Mouse (Mus musculus): ENCODE results near the gene Foxp1. TPM values are rescaled to one million over a fixed set of nuclear protein-coding genes. Genes with fewer than 3 reads are reported as not detected.

Foxp1 gene
- polyA plus RNA-seq, 1 experiment from 2014 or later = 89.2 TPM

DNA sequence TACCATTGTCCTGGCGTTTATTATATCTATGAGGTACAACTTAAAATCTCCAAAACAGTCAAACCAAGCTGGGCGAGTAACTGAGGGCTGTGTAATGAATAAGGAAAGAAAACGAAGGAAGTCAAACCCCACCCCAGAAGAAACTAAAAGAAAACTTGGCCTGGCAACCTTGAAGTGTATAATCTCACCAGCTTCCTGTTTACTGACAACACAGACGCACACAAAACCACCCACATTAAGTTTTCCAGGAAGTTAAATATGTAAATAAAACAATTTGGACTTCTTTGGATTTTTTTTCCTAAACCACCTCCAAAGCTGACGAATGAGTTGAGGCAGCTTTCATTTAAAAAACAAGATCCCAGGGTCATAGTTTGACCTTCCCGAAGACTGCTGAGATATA is 18.1 kb upstream of the Foxp1 start:
- Histone ChIP-seq H3K27me3 (ENCODE audit: control insufficient read depth, insufficient read depth, low read length) (no peaks in the 10 kb centered on the region), H3K9ac (replicated peaks; ENCODE audit: low read length) (no peak overlapping the region), H3K36me3 (ENCODE audit: control insufficient read depth, insufficient read depth, low read length) (no peaks in the 10 kb centered on the region), H3K27ac (replicated peaks; ENCODE audit: low read depth, low read length) (no peak overlapping the region), H3K4me2 (ENCODE audit: low read length) (no peak overlapping the region), H3K4me1 (ENCODE audit: control insufficient read depth, insufficient read depth, low read length) (no peaks in the 10 kb centered on the region), H3K9me3 (ENCODE audit: control insufficient read depth, low read length) (no peaks in the 10 kb centered on the region), H3K4me3 (replicated peaks; ENCODE audit: low read depth, low read length) (no peak overlapping the region)
- DNase-seq (no peak), ATAC-seq (ENCODE audit: low FRiP score, low TSS enrichment) (no peak)
- 82% methylated on average over 6 of the region's 6 CpGs for WGBS

DNA sequence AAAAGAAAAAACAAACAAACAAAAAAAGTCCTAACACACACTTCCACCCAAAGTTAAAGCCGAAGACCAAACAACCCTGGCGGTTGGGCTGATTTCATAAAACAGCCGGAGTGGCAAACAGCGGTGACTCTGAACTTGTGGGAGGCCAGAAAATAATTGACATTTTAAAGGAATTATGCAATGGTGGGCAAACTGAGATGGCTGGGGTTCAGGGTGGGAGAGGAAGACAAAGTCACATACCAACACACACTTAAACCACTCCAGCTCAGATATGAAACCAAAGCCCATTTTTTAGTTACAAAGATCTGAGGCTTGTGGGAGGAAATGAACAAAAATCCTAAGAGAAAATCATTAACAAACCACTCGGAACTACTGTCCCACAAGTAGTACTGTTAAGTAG is 17.6 kb upstream of the Foxp1 start:
- WGBS = 91% methylated on average over 5 of the region's 5 CpGs
- Histone ChIP-seq H3K4me1 (ENCODE audit: control insufficient read depth, insufficient read depth, low read length) (no peaks in the 10 kb centered on the region), H3K36me3 (ENCODE audit: control insufficient read depth, insufficient read depth, low read length) (no peaks in the 10 kb centered on the region)

DNA sequence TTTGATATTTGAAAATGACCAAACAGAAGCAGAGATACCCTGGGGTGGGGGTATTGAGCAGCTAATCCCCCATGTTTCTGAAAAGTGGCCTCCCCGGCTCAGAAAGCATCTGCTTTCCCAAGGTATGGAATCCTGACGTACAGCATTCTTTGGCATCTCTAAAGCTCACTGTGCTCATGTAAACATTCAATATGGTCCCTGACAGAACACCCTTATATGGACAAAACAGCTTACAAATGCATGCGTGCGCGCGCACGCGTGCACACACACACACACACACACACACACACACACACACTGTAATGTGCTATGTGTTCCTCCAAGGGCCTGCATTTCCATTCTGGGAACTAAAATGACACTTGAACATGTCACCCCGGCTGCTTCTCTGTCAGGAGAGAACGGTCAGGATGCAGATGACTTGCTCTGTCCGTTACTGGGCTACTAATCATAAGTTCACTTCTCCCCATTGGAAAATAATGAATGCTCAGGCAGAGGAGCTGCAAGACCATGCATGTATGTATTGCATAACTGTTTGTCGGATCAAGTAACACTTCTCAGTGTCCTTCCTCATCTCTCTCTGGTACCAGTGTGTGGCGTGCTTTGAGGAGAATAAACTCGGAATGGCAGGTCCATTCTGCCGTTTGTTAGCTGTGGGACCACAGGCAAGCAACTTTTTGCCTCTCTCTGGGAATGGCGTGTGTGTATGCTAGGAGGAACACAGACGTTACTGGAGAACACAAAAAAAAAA is 15.8 kb upstream of the Foxp1 start:
- no peak for ATAC-seq (ENCODE audit: low FRiP score, low TSS enrichment)
- WGBS = 87% methylated on average over 17 of the region's 17 CpGs

More for the DNA sequence above, 17.6 kb upstream of the Foxp1 start:
- Histone ChIP-seq H3K27me3 (ENCODE audit: control insufficient read depth, insufficient read depth, low read length) (no peaks in the 10 kb centered on the region), H3K9me3 (ENCODE audit: control insufficient read depth, low read length) (no peaks in the 10 kb centered on the region), H3K9ac (replicated peaks; ENCODE audit: low read length) (no peak overlapping the region), H3K4me3 (replicated peaks; ENCODE audit: low read depth, low read length) (no peak overlapping the region), H3K27ac (replicated peaks; ENCODE audit: low read depth, low read length) (no peak overlapping the region), H3K4me2 (ENCODE audit: low read length) (no peak overlapping the region)
- DNase-seq = no peak
- no peak for ATAC-seq (ENCODE audit: low FRiP score, low TSS enrichment)

DNA sequence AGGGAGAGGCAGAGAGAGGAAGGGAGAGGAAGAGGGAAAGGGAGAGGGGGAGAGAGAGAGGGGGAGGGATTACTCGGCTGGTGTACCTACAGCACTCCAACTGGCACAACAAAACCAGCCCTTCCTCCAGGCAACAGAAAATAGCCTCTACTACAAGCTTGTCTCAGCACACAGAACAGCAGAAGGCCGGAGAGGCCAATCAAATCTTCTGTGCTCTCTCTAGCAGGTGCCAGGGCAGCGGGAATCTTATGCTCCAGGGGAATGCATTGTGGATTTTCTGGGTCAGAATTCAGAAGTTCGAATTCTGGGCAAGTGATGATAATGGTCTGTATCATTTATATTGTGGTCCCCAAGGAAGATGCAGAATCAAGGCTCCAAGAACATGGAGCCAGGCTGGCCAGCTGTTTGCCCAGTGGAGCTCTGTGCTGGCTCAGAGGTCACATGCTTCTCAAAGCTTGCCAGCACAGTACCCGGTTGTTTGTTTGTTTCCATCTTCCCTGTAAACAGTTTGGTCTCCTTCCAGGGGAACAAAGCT is 11.8 kb upstream of the Foxp1 start:
- ATAC-seq (ENCODE audit: low FRiP score, low TSS enrichment) = no peak

More for the DNA sequence above, 15.8 kb upstream of the Foxp1 start:
- Histone ChIP-seq H3K36me3 (ENCODE audit: control insufficient read depth, insufficient read depth, low read length) (no peaks in the 10 kb centered on the region), H3K27ac (replicated peaks; ENCODE audit: low read depth, low read length) (no peak overlapping the region), H3K4me3 (replicated peaks; ENCODE audit: low read depth, low read length) (no peak overlapping the region), H3K9me3 (ENCODE audit: control insufficient read depth, low read length) (no peaks in the 10 kb centered on the region), H3K9ac (replicated peaks; ENCODE audit: low read length) (no peak overlapping the region), H3K4me1 (ENCODE audit: control insufficient read depth, insufficient read depth, low read length) (no peaks in the 10 kb centered on the region), H3K27me3 (ENCODE audit: control insufficient read depth, insufficient read depth, low read length) (no peaks in the 10 kb centered on the region), H3K4me2 (ENCODE audit: low read length) (no peak overlapping the region)
- no peak for DNase-seq

DNA sequence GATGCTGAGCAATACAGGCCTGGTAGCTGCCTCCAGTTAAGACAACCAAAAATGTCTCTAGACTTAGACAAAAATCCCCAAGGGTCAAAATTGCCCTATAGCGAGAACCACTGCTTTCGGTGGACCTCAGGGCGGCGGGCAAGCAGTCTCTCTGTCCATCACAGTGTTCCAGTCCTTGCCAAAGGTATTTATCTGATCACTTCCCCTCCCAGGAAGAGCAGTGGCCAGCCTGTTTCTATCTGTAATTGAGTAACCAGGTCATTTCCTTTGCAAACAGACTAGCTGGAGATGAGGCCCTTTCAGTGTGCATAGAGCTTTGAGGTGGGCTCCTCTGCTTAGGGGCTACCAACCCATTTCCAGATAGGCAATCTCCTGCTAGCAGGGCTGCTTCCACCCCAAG is 9.9 kb upstream of the Foxp1 start:
- Histone ChIP-seq H3K4me2 (ENCODE audit: low read length) (no peak overlapping the region), H3K27me3 (ENCODE audit: control insufficient read depth, insufficient read depth, low read length) (no peaks in the 10 kb centered on the region)
- WGBS = 95% methylated on average over 4 of the region's 4 CpGs

More for the DNA sequence above, 11.8 kb upstream of the Foxp1 start:
- Histone ChIP-seq H3K27ac (replicated peaks; ENCODE audit: low read depth, low read length) (no peak overlapping the region), H3K9me3 (ENCODE audit: control insufficient read depth, low read length) (no peaks in the 10 kb centered on the region), H3K4me1 (ENCODE audit: control insufficient read depth, insufficient read depth, low read length) (no peaks in the 10 kb centered on the region), H3K4me3 (replicated peaks; ENCODE audit: low read depth, low read length) (no peak overlapping the region), H3K9ac (replicated peaks; ENCODE audit: low read length) (no peak overlapping the region), H3K4me2 (ENCODE audit: low read length) (no peak overlapping the region), H3K27me3 (ENCODE audit: control insufficient read depth, insufficient read depth, low read length) (no peaks in the 10 kb centered on the region), H3K36me3 (ENCODE audit: control insufficient read depth, insufficient read depth, low read length) (no peaks in the 10 kb centered on the region)
- DNase-seq = no peak
- WGBS = 47% methylated on average over 5 of the region's 5 CpGs

DNA sequence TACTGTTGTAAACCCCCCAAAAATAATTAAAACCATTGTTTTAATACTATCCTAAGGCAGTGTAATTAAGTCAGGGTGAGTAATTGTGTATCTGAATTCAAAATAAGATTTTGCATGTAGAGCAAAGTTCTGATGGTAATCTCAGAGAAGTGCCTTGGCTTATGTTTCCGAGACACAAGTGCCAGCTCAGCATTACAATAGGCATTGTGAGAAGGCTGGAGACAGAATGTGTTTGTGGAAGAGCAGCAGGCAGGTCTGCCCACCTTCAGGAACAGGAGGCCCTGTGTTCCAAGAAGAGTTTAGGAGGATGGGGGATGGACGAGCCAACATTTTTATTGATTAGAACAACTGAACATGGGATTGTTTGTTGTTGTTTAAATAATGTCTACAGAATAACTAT is 6.5 kb upstream of the Foxp1 start:
- no peak for ATAC-seq (ENCODE audit: low FRiP score, low TSS enrichment)
- H3K4me3 ChIP-seq (replicated peaks; ENCODE audit: low read depth, low read length) = no peak overlapping the region
- no peak overlapping the region for H3K4me2 ChIP-seq (ENCODE audit: low read length)
- H3K4me1 ChIP-seq (ENCODE audit: control insufficient read depth, insufficient read depth, low read length) = no peaks in the 10 kb centered on the region
- no peaks in the 10 kb centered on the region for H3K9me3 ChIP-seq (ENCODE audit: control insufficient read depth, low read length)
- no peak overlapping the region for H3K27ac ChIP-seq (replicated peaks; ENCODE audit: low read depth, low read length)
- no peak for DNase-seq
- no peaks in the 10 kb centered on the region for H3K36me3 ChIP-seq (ENCODE audit: control insufficient read depth, insufficient read depth, low read length)
- no peak overlapping the region for H3K9ac ChIP-seq (replicated peaks; ENCODE audit: low read length)
- no peaks in the 10 kb centered on the region for H3K27me3 ChIP-seq (ENCODE audit: control insufficient read depth, insufficient read depth, low read length)
- WGBS = 56% methylated on average over 2 of the region's 2 CpGs

More for the DNA sequence above, 9.9 kb upstream of the Foxp1 start:
- H3K4me1 ChIP-seq (ENCODE audit: control insufficient read depth, insufficient read depth, low read length) = no peaks in the 10 kb centered on the region
- ATAC-seq (ENCODE audit: low FRiP score, low TSS enrichment) (no peak), DNase-seq (no peak)
- H3K9me3 ChIP-seq (ENCODE audit: control insufficient read depth, low read length) = no peaks in the 10 kb centered on the region
- no peak overlapping the region for H3K9ac ChIP-seq (replicated peaks; ENCODE audit: low read length)
- no peak overlapping the region for H3K27ac ChIP-seq (replicated peaks; ENCODE audit: low read depth, low read length)
- no peaks in the 10 kb centered on the region for H3K36me3 ChIP-seq (ENCODE audit: control insufficient read depth, insufficient read depth, low read length)
- H3K4me3 ChIP-seq (replicated peaks; ENCODE audit: low read depth, low read length) = no peak overlapping the region

- Histone ChIP-seq H3K27me3 (ENCODE audit: control insufficient read depth, insufficient read depth, low read length) (no peaks in the 10 kb centered on the region), H3K36me3 (ENCODE audit: control insufficient read depth, insufficient read depth, low read length) (no peaks in the 10 kb centered on the region), H3K9me3 (ENCODE audit: control insufficient read depth, low read length) (no peaks in the 10 kb centered on the region), H3K9ac (replicated peaks; ENCODE audit: low read length) (no peak overlapping the region), H3K4me3 (replicated peaks; ENCODE audit: low read depth, low read length) (no peak overlapping the region), H3K27ac (replicated peaks; ENCODE audit: low read depth, low read length) (no peak overlapping the region), H3K4me1 (ENCODE audit: control insufficient read depth, insufficient read depth, low read length) (no peaks in the 10 kb centered on the region), H3K4me2 (ENCODE audit: low read length) (no peak overlapping the region)
- ATAC-seq (ENCODE audit: low FRiP score, low TSS enrichment) (no peak), DNase-seq (no peak)
- 96% methylated on average over 6 of the region's 6 CpGs for WGBS
These were observed 5.1 kb upstream of the Foxp1 start for GRCm38 (mm10) chr6:99527457-99528105.

DNA sequence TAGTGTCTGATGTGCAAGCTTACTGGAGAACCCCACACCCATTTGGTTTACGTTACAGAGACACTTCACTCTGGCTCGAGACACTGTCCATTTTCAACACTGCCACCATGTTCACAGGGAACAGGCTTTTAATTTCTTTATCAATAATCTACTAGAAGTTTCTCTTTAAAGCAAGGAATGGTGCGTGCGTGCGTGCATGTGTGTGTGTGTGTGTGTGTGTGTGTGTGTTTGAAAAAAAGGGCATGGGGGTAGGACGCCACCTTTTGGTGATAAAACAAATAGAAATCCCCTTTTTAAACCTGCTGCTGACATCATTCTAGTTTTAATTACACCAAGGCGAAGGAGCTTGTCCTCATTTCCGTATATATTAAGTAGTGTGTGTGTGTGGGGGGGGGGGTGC is 2.8 kb upstream of the Foxp1 start:
- Histone ChIP-seq H3K4me2 (ENCODE audit: low read length) (no peak overlapping the region), H3K27ac (replicated peaks; ENCODE audit: low read depth, low read length) (no peak overlapping the region), H3K9me3 (ENCODE audit: control insufficient read depth, low read length) (no peaks in the 10 kb centered on the region), H3K4me3 (replicated peaks; ENCODE audit: low read depth, low read length) (no peak overlapping the region), H3K4me1 (ENCODE audit: control insufficient read depth, insufficient read depth, low read length) (no peaks in the 10 kb centered on the region), H3K27me3 (ENCODE audit: control insufficient read depth, insufficient read depth, low read length) (no peaks in the 10 kb centered on the region), H3K36me3 (ENCODE audit: control insufficient read depth, insufficient read depth, low read length) (no peaks in the 10 kb centered on the region), H3K9ac (replicated peaks; ENCODE audit: low read length) (no peak overlapping the region)
- WGBS = 56% methylated on average over 8 of the region's 8 CpGs
- DNase-seq = peak; percentile 61
- no peak for ATAC-seq (ENCODE audit: low FRiP score, low TSS enrichment)
